Mouse (Mus musculus) neural tube, embryonic 12.5 days (tissue): Measurements from ENCODE around the gene Gm20521. TPM values are rescaled to one million over a fixed set of nuclear protein-coding genes. Genes with fewer than 3 reads are reported as not detected.

ENCODE experiments used
- ATAC-seq: fragments of 200-750 bp; cut with Nextera tagmentation; 2 replicates; pipeline ENCODE4 v1.8.0; 2017; ENCODE audit warnings: low read depth, mild to moderate bottlenecking, moderate TSS enrichment, moderate library complexity; ENCODE audit not compliant: low FRiP score
- H3K27ac ChIP-seq: fragments of 300-500 bp; sonication (generic); 2 replicates; pipeline ENCODE4 v1.5.1; 2016
- H3K27me3 ChIP-seq: fragments of 300-500 bp; sonication (generic); replicated peaks from 2 replicates; pipeline ENCODE4 v1.6.1; 2016; ENCODE audit warnings: mild to moderate bottlenecking
- H3K36me3 ChIP-seq: fragments of 300-500 bp; sonication (generic); 2 replicates; pipeline ENCODE4 v1.6.1; 2016; ENCODE audit warnings: mild to moderate bottlenecking
- H3K4me1 ChIP-seq: fragments of 300-500 bp; sonication (generic); 2 replicates; pipeline ENCODE4 v1.6.1; 2016
- H3K4me2 ChIP-seq: fragments of 300-500 bp; sonication (generic); replicated peaks from 2 replicates; pipeline ENCODE4 v1.6.1; 2016; ENCODE audit warnings: mild to moderate bottlenecking
- H3K4me3 ChIP-seq: fragments of 300-500 bp; sonication (generic); 2 replicates; pipeline ENCODE4 v1.5.1; 2016
- H3K9ac ChIP-seq: fragments of 300-500 bp; sonication (generic); 2 replicates; pipeline ENCODE4 v1.6.1; 2016; ENCODE audit warnings: mild to moderate bottlenecking
- H3K9me3 ChIP-seq: fragments of 300-500 bp; sonication (generic); 2 replicates; pipeline ENCODE4 v1.6.1; 2016; ENCODE audit warnings: mild to moderate bottlenecking
- WGBS: fragments of 180-500 bp; shearing (Covaris S2); methylation state at CpG from one replicate; pipeline ENCODE4 v1.1.7; 2016; 5-methylcytosine and 5-hydroxymethylcytosine counted together
- polyA plus RNA-seq: library from polyadenylated mRNA; unstranded; fragments of >200 nt; fragmentation: Nextera tagmentation; extraction: Ambion mirVana; gene quantifications from 2 replicates; pipeline ENCODE4 v1.2.1, GENCODE M21; 2016

The Gm20521 gene
- polyA plus RNA-seq, 1 experiment from 2014 or later: not detected

- Histone ChIP-seq H3K4me2 (peak overlapping the region; percentile 92), H3K4me1 (peaks cover 28% of the 10 kb centered on the region), H3K27me3 (no peaks in the 10 kb centered on the region; the same call in 1 of the 2 replicates), H3K27ac (peak overlapping the region; percentile 89), H3K4me3 (peak overlapping the region; percentile 53), H3K36me3 (peaks cover 6% of the 10 kb centered on the region), H3K9me3 (peaks cover 5% of the 10 kb centered on the region), H3K9ac (peak overlapping the region; percentile 85)
- peak; percentile 77 for ATAC-seq
- WGBS: under 1% methylated on average over 51 of the region's 58 CpGs
Measured at GRCm38 (mm10) chr14:54926401-54927158, 43.3 kb downstream of the Gm20521 start.

- no peak for ATAC-seq
- Histone ChIP-seq H3K4me3 (peak overlapping the region; percentile 53; the same call in 1 of the 2 replicates), H3K9me3 (no peaks in the 10 kb centered on the region), H3K4me1 (peaks cover 28% of the 10 kb centered on the region), H3K27me3 (no peaks in the 10 kb centered on the region; the same call in 1 of the 2 replicates), H3K27ac (peak overlapping the region; percentile 89; the same call in 1 of the 2 replicates), H3K4me2 (peak overlapping the region; percentile 92), H3K36me3 (no peaks in the 10 kb centered on the region), H3K9ac (peak overlapping the region; percentile 85)
- WGBS: 11% methylated on average over 7 of the region's 7 CpGs
Measured at GRCm38 (mm10) chr14:54927296-54927695, 44.1 kb downstream of the Gm20521 start.

DNA sequence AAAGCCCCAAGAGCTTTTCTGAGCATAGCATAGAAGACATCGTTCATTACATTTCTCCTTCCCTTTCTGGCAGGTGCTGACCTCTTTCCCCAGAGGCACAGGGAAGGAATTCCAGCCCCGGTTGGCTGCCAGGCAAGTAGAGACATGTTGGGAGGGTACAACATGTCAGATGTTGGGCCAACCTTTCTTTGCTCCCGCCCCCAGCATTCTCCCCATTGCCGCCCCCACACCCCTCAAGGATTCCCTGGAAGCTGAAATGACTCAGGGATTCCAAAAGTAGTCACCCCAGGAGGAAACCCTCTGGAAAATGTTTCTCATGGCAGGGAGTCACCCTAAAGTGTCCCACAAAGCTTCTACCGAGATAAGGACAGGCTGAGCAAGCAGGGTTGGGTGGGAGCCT lies 46.6 kb downstream of the Gm20521 start:
- Histone ChIP-seq H3K4me3 (no peak overlapping the region), H3K27ac (no peak overlapping the region), H3K4me1 (peaks cover 20% of the 10 kb centered on the region), H3K4me2 (no peak overlapping the region), H3K9me3 (no peaks in the 10 kb centered on the region), H3K27me3 (no peaks in the 10 kb centered on the region; the same call in 1 of the 2 replicates), H3K36me3 (no peaks in the 10 kb centered on the region), H3K9ac (no peak overlapping the region)
- 82% methylated on average over 5 of the region's 5 CpGs for WGBS
- ATAC-seq: no peak

DNA sequence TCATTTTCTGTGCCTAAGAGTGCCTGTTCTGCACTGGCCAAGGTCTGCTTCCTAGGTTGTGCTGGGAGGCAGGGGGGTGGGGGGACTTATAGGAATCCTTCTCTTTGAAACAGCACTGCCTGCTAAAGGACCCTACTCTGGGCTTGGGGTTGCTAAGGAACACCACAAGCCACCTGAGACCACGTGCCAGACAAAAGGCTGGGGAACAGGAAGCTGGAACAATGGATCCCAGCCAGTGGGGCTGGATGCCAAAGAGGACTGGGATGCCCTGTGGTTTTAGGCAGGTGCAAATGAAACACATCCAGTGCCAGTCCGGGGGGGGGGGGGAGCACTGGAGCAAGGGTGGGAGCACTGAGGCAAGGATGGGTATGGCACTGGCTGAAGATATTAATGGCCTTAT lies 47.2 kb downstream of the Gm20521 start:
- WGBS: 5% methylated on average over 2 of the region's 2 CpGs
- no peaks in the 10 kb centered on the region for H3K36me3 ChIP-seq
- no peaks in the 10 kb centered on the region for H3K9me3 ChIP-seq
- H3K27ac ChIP-seq: no peak overlapping the region
- no peak for ATAC-seq
- no peak overlapping the region for H3K4me3 ChIP-seq
- no peaks in the 10 kb centered on the region; the same call in 1 of the 2 replicates for H3K27me3 ChIP-seq
- peaks cover 15% of the 10 kb centered on the region for H3K4me1 ChIP-seq
- no peak overlapping the region for H3K9ac ChIP-seq
- H3K4me2 ChIP-seq: no peak overlapping the region

- WGBS: 33% methylated on average over 6 of the region's 6 CpGs
- no peak within 1 kb of the TSS for H3K4me3 ChIP-seq
- no peaks in the 10 kb centered on the region for H3K36me3 ChIP-seq
- H3K4me2 ChIP-seq: peak within 1 kb of the TSS; percentile 35
- H3K9me3 ChIP-seq: no peaks in the 10 kb centered on the region
- no peaks in the 10 kb centered on the region for H3K27me3 ChIP-seq
- no peak within 1 kb of the TSS for H3K9ac ChIP-seq
- no peak for ATAC-seq
- peaks cover 20% of the 10 kb centered on the region for H3K4me1 ChIP-seq
- H3K27ac ChIP-seq: no peak within 1 kb of the TSS
Measured at GRCm38 (mm10) chr14:54932645-54933150, 49.5 kb downstream of the Gm20521 start, which contains the start of gene Il25. Gene Il25, plus strand, starts transcription at chr14:54932695.

GRCm38 (mm10) chr14:54935904-54936830 lies 52.9 kb downstream of the Gm20521 start, which contains the start of gene Cmtm5:
Gene Cmtm5, plus strand, starts transcription at chr14:54936261.
- Histone ChIP-seq H3K4me1 (peaks cover 17% of the 10 kb centered on the region), H3K27me3 (no peaks in the 10 kb centered on the region), H3K9me3 (no peaks in the 10 kb centered on the region), H3K4me2 (peak within 1 kb of the TSS; percentile 38), H3K27ac (peak within 1 kb of the TSS; percentile 50; the same call in 1 of the 2 replicates), H3K4me3 (no peak within 1 kb of the TSS), H3K9ac (peak within 1 kb of the TSS; percentile 42; the same call in 1 of the 2 replicates), H3K36me3 (no peaks in the 10 kb centered on the region)
- 0 out of 2 replicates have a peak, but pooled peaks have one; percentile 26 for ATAC-seq
- WGBS: 32% methylated on average over 8 of the region's 8 CpGs

DNA sequence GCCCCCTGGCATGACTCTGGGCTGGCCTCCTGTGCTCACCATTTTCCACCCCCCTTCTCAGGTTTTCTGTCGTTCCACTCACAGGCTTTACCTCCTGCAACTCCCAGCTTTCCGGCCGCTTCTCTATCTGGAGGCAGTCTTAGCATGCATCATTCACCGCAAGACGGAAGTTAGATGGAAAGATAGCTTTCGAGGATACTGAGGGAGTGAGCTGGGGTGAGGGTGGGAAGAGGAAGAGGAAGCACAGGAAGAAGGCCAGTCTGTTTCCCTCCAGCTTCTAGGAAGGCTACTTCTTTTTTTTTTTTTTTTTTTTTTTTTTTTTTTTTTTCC lies 53.6 kb downstream of the Gm20521 start:
- no peaks in the 10 kb centered on the region for H3K9me3 ChIP-seq
- H3K4me1 ChIP-seq: peaks cover 17% of the 10 kb centered on the region
- peak overlapping the region; percentile 38 for H3K4me2 ChIP-seq
- H3K27me3 ChIP-seq: no peaks in the 10 kb centered on the region
- no peaks in the 10 kb centered on the region for H3K36me3 ChIP-seq
- no peak overlapping the region for H3K27ac ChIP-seq
- no peak overlapping the region for H3K4me3 ChIP-seq
- ATAC-seq: no peak
- peak overlapping the region; percentile 42; the same call in 1 of the 2 replicates for H3K9ac ChIP-seq
- 63% methylated on average over 6 of the region's 6 CpGs for WGBS

- H3K36me3 ChIP-seq: no peaks in the 10 kb centered on the region
- ATAC-seq: no peak
- no peak overlapping the region for H3K9ac ChIP-seq
- no peak overlapping the region for H3K4me3 ChIP-seq
- 88% methylated on average over 16 of the region's 16 CpGs for WGBS
- H3K27ac ChIP-seq: no peak overlapping the region
- no peak overlapping the region for H3K4me2 ChIP-seq
- no peaks in the 10 kb centered on the region for H3K9me3 ChIP-seq
- H3K4me1 ChIP-seq: peaks cover 16% of the 10 kb centered on the region
- H3K27me3 ChIP-seq: no peaks in the 10 kb centered on the region
Measured at GRCm38 (mm10) chr14:54937361-54938182, 54.3 kb downstream of the Gm20521 start.

- Histone ChIP-seq H3K9ac (no peak overlapping the region), H3K27ac (no peak overlapping the region), H3K4me3 (no peak overlapping the region), H3K9me3 (no peaks in the 10 kb centered on the region), H3K27me3 (no peaks in the 10 kb centered on the region), H3K4me2 (no peak overlapping the region), H3K36me3 (no peaks in the 10 kb centered on the region), H3K4me1 (peaks cover 10% of the 10 kb centered on the region)
- WGBS: 82% methylated on average over 15 of the region's 15 CpGs
- no peak for ATAC-seq
Measured at GRCm38 (mm10) chr14:54938431-54939219, 55.4 kb downstream of the Gm20521 start.

GRCm38 (mm10) chr14:54939434-54940175 lies 56.4 kb downstream of the Gm20521 start:
- Histone ChIP-seq H3K9me3 (no peaks in the 10 kb centered on the region), H3K27ac (no peak overlapping the region), H3K4me1 (peaks cover 10% of the 10 kb centered on the region), H3K4me3 (no peak overlapping the region), H3K4me2 (no peak overlapping the region), H3K9ac (no peak overlapping the region; the same call in 1 of the 2 replicates), H3K27me3 (no peaks in the 10 kb centered on the region), H3K36me3 (no peaks in the 10 kb centered on the region)
- no peak for ATAC-seq
- 55% methylated on average over 12 of the region's 12 CpGs for WGBS
